Mouse (Mus musculus) lung, embryonic 14.5 days (tissue): Measurements from ENCODE around the gene Trim66. TPM values are rescaled to one million over a fixed set of nuclear protein-coding genes. Genes with fewer than 3 reads are reported as not detected.

Experiments used
- ATAC-seq: fragments of 200-750 bp; cut with Nextera tagmentation; 2 replicates; pipeline ENCODE4 v1.8.0; 2017; ENCODE audit warnings: mild to moderate bottlenecking, moderate TSS enrichment, moderate library complexity; ENCODE audit not compliant: insufficient read depth
- DNase-seq: peaks from one replicate; pipeline ENCODE4 v3.0.0-alpha.2; 2015
- H3K27ac ChIP-seq: fragments of 300-500 bp; sonication (generic); 2 replicates; pipeline ENCODE4 v1.5.1; 2014; ENCODE audit warnings: low read depth, mild to moderate bottlenecking, moderate library complexity
- H3K27me3 ChIP-seq: fragments of 300-500 bp; sonication (generic); 2 replicates; pipeline ENCODE4 v1.6.1; 2014; ENCODE audit warnings: low read length, control low read depth; ENCODE audit not compliant: insufficient read depth
- H3K36me3 ChIP-seq: fragments of 300-500 bp; sonication (generic); 2 replicates; pipeline ENCODE4 v1.6.1; 2014; ENCODE audit warnings: control low read depth; ENCODE audit not compliant: insufficient read depth
- H3K4me1 ChIP-seq: fragments of 300-500 bp; sonication (generic); 2 replicates; pipeline ENCODE4 v1.6.1; 2014; ENCODE audit warnings: antibody characterized with exemption, control low read depth; ENCODE audit not compliant: insufficient read depth
- H3K4me2 ChIP-seq: fragments of 300-500 bp; sonication (generic); 2 replicates; pipeline ENCODE4 v1.6.1; 2014; ENCODE audit warnings: mild to moderate bottlenecking
- H3K4me3 ChIP-seq: fragments of 300-500 bp; sonication (generic); 2 replicates; pipeline ENCODE4 v1.5.1; 2014; ENCODE audit warnings: low read depth, low read length
- H3K9ac ChIP-seq: fragments of 300-500 bp; sonication (generic); 2 replicates; pipeline ENCODE4 v1.6.1; 2014
- H3K9me3 ChIP-seq: fragments of 300-500 bp; sonication (generic); 2 replicates; pipeline ENCODE4 v1.6.1; 2016; ENCODE audit warnings: low read depth, low read length, control low read depth
- CTCF ChIP-seq: IDR thresholded peaks from 2 replicates; pipeline ENCODE4 v1.5.1; 2016; ENCODE audit warnings: antibody characterized with exemption, low read depth
- WGBS: fragments of 180-500 bp; shearing (Covaris S2); extraction: QIAGEN DNeasy Blood & Tissue Kit; methylation state at CpG from one replicate; pipeline ENCODE4 v1.1.7; 2014; 5-methylcytosine and 5-hydroxymethylcytosine counted together
- microRNA-seq: library from miRNA; unstranded; fragments of <30 nt; microRNA quantifications from one replicate; pipeline ENCODE4, GENCODE M21; 2016; ENCODE audit warnings: borderline number of aligned reads
- polyA plus RNA-seq: library from polyadenylated mRNA; unstranded; fragments of >200 nt; fragmentation: Nextera tagmentation; extraction: Ambion mirVana; gene quantifications from 2 replicates; pipeline ENCODE4 v1.2.1, GENCODE M21; 2014

Trim66 gene
- polyA plus RNA-seq, 1 experiment from 2014 or later, result 0.05 TPM

- H3K9ac ChIP-seq, result no peak overlapping the region
- H3K4me2 ChIP-seq, result no peak overlapping the region
- no peaks in the 10 kb centered on the region for H3K9me3 ChIP-seq
- TF ChIP-seq CTCF, result peak; percentile 60
- ATAC-seq (no peak; the same call in 1 of the 2 replicates), DNase-seq (peak; percentile 82)
- no peaks in the 10 kb centered on the region for H3K27me3 ChIP-seq
- no peaks in the 10 kb centered on the region for H3K36me3 ChIP-seq
- WGBS, result 44% methylated on average over 3 of the region's 3 CpGs
- no peaks in the 10 kb centered on the region for H3K4me1 ChIP-seq
- H3K27ac ChIP-seq, result no peak overlapping the region
- H3K4me3 ChIP-seq, result no peak overlapping the region
Measured at GRCm38 (mm10) chr7:109424422-109425159, 83.3 kb downstream of the Trim66 start.

GRCm38 (mm10) chr7:109422803-109423202 lies 85.1 kb downstream of the Trim66 start:
- no peak for DNase-seq
- H3K9me3 ChIP-seq, result no peaks in the 10 kb centered on the region
- WGBS, result 58% methylated on average over 8 of the region's 8 CpGs
- TF ChIP-seq CTCF, result no peak
- no peaks in the 10 kb centered on the region for H3K36me3 ChIP-seq
- no peaks in the 10 kb centered on the region for H3K4me1 ChIP-seq
- H3K27ac ChIP-seq, result no peak overlapping the region
- no peak overlapping the region for H3K4me2 ChIP-seq
- H3K9ac ChIP-seq, result no peak overlapping the region
- no peaks in the 10 kb centered on the region for H3K27me3 ChIP-seq
- no peak for ATAC-seq
- H3K4me3 ChIP-seq, result no peak overlapping the region

DNA sequence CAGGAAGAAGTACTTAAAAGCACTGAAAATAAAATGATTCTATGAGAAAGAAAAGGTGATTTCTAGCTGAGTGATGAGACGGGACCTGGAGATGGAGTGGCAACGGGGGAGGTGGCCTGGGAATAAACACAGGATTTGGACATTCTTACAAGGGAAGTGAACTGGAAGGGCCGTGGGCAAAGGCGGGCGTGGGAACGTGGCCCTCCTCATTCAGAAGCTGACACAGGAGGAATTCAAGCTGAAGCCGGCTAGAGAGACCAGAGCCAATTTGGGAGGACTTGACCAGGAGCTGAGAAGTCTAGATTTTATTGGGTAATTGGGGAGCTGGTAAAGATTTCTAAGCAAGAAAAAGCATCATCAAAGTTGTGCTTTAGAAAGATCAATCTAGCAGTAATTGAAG lies 102.4 kb downstream of the Trim66 start:
- Histone ChIP-seq H3K9ac (no peak overlapping the region), H3K36me3 (no peaks in the 10 kb centered on the region), H3K27me3 (no peaks in the 10 kb centered on the region), H3K27ac (no peak overlapping the region), H3K4me3 (no peak overlapping the region), H3K9me3 (no peaks in the 10 kb centered on the region), H3K4me1 (no peaks in the 10 kb centered on the region), H3K4me2 (no peak overlapping the region)
- DNase-seq, result no peak
- WGBS, result 61% methylated on average over 7 of the region's 7 CpGs
- TF ChIP-seq CTCF, result no peak
- no peak for ATAC-seq

DNA sequence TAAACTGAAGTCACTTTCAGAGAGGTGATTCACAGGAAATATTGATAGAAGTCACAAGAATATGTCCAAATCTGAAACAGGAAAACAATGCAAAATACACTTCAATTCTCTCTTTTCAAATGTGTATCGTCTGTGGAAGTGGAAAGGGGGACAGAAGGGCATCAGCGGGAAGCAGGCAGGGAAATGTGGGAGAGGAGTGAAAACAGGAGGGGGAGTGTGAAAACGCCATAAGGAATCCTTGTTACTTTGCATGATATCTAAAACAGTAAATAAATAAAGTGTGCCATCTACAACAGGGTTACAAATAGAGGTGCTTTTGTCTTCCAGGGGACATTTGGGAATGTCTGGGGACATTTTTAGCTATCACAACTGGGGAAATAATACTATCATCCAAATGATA lies 108.6 kb downstream of the Trim66 start:
- H3K9ac ChIP-seq, result no peak overlapping the region
- no peak overlapping the region for H3K4me2 ChIP-seq
- no peaks in the 10 kb centered on the region for H3K4me1 ChIP-seq
- TF ChIP-seq CTCF, result no peak
- H3K36me3 ChIP-seq, result no peaks in the 10 kb centered on the region
- no peak overlapping the region for H3K27ac ChIP-seq
- no peak for DNase-seq
- H3K4me3 ChIP-seq, result no peak overlapping the region
- 54% methylated on average over 3 of the region's 3 CpGs for WGBS
- no peaks in the 10 kb centered on the region for H3K27me3 ChIP-seq
- no peak for ATAC-seq
- no peaks in the 10 kb centered on the region for H3K9me3 ChIP-seq

Small RNA genes within 50 kb of the gene (microRNA-seq; reads per million reads assigned to microRNA genes)
- not detected for gene Gm47284

Other genes starting within 250 kb of the Trim66 start
- gene Stk33, start 69.1 kb downstream of the Trim66 start, polyA plus RNA-seq, result 0.61 TPM in 1 of 2 replicates, not detected in the other
- gene Rpl27a, start 11.0 kb upstream of the Trim66 start, polyA plus RNA-seq, result 157 and 166 TPM in 2 replicates
- 67.4 and 68.6 TPM in 2 replicates for gene St5, start 195.5 kb upstream of the Trim66 start, polyA plus RNA-seq
- gene Akip1, start 195.6 kb upstream of the Trim66 start, polyA plus RNA-seq, result 32.4 and 33.7 TPM in 2 replicates
- gene BC051019, start 215.7 kb upstream of the Trim66 start, polyA plus RNA-seq, result 0.38 TPM in 1 of 2 replicates, not detected in the other
- gene Ascl3, start 223.6 kb upstream of the Trim66 start, polyA plus RNA-seq, result 0.38 TPM in 1 of 2 replicates, not detected in the other
- 50.4 and 53.0 TPM in 2 replicates for gene Tmem9b, start 244.7 kb upstream of the Trim66 start, polyA plus RNA-seq